Mouse (Mus musculus): ENCODE results near the gene Exoc3l.

The Exoc3l gene

DNA sequence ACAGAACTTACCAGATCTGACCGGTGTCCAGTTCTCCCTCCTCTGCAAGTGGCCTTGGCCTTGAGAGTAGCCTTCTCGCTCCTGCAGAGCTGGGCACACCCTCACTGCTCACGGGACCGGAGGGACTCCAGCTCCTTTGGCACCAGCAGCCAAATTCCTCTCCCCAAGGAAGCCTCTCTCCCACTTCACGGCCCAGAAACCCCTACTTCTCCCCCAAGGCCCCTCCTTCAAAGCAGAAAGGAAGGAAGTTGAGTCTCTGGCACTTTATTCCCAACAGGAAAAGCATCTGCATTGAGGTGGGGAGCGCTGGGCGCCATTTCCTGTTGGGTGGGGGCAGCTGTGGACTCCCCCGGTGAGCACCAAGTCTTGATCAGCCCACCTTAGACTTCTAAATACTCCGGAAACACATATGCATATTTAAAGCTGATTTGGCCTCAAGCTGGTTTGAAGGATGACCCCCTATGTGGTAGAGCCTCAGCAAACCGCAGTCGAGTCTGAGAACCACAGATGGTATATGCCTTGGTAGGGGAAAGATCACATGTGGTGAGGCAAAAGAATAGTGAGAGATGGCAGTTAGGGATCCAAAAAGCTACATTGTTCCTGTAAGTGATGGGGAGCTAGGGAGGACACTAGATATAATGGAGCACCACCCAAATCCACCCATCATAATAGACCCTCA lies at the start of gene Exoc3l:
TSS of gene Exoc3l (minus strand) at position 207 of the 679 bp plus-strand sequence.
- peak; percentile 86 for DNase-seq (ENCODE audit: low spot score)

DNA sequence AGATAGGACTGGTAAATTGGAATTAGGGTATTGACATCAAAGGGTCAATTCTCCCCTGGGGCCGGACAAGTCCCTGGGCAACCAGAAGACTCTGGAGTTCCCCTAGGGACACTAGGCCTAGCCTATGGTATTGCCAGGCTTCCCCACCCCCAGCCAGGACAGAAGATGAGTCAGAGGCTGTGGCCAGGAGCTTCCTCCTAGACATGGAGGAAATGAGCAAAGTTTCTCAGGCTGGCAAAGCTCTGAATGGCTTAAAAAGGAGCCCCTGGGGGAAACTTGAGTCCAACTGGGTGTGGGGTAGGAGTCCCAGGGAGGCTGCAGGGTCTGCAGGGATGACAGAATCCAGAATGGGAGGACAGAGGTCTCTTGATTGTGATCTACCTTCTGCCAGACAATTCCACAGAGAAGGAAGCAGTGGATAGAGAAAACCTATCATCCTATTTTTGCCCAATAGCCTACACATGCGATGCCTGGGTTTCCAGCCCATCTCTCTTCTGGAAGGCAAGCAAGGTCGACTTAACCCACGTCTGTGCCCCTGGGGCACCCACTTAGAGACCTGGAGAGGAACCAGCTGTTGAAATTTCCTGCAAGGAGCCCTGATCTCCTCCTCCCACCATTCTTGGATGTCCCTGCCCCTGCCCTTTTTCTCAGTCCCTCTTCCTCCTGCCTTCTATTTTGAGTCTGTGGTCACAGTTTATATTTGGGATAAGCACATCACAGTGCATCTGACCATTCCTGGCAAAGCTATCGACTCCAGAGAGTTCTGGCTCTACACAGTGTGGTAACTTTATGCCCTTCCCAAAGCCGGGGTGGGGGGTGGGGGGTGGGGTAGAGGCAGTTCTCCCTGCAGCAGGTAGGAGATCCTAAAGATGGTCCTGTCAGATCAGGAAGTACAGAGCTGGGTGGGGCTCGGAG lies 49.4 kb upstream of the Exoc3l start:
- no peak for DNase-seq (ENCODE audit: low spot score)

- no peak for DNase-seq (ENCODE audit: low spot score)
These were observed 48.1 kb upstream of the Exoc3l start for GRCm38 (mm10) chr8:105343791-105344574.

DNA sequence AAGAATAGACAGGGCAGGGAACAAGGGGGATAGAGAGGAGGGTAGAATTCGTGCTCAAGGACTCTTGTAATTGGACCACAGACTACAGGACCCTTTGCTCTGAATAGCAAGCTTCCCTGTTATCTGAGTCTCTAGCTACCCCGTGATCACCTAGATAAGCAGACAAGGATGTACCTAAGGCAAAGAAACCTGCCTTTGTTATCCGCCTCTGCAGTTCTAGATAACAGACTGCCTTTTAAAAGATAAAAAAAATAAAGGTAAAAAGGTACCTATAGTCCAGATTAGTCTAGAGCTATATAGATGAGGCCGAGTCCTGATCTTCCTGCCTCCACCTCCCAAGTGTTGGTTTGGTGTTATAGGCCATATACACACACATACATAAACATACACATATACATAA lies 46.9 kb upstream of the Exoc3l start:
- no peak for DNase-seq (ENCODE audit: low spot score)

DNA sequence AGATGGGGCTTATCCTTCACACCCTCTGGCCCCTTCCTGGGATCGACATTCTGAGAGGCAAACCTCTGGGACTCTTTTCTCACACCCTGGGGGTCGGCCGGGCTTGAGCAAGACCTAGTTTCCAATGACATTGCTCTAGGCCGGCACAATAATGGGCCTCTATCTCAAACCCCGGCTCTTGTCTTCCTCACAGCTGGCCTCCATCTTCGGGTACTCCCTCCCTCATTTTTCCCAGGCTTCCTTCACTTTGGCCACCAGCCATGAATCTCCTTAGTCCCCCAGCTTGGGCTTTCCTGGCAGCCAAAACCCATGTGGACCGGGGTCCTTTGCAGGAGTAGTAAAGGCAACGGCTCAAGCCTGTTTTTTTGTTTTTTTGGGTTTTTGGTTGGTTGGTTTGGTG lies 45.5 kb upstream of the Exoc3l start:
- no peak for DNase-seq (ENCODE audit: low spot score)

DNA sequence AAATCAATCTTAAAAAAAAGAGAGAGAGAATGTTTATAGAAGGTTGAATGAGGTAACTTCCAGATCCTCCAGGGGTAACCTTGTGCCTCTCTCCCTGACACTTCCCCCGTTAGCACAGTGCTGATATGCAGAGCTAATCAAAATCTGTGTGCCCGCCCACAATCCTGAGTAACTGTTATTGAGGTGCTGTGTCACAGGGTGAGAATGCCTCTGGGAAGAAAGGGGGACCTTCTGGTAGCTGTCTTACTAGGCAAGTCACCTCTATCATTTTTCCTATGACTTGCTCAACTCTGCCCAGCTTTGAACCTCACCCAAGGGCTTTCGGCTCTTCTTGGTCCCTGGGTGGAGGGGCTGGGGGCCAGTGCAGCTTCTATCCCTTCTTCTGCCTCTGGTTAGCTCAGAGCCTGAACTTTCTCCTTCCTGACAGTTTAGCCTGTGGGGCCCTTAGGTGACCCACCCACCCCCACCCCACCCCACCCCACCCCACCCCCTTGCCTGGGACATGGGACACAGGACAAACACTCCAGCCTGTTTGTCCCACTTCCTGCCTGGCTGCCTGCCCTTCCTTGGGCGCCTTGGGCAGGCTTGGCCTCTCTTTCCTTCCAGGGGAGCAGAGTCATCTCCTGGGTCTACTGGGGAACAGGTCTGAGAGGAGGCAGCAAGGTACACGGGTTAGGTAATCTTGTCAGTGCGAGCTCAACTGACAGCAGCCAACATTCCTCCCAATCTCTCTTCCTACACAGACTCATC lies 44.2 kb upstream of the Exoc3l start:
- DNase-seq (ENCODE audit: low spot score) = no peak

GRCm38 (mm10) chr8:105338992-105339391 lies 43.1 kb upstream of the Exoc3l start:
- DNase-seq (ENCODE audit: low spot score) = no peak

DNA sequence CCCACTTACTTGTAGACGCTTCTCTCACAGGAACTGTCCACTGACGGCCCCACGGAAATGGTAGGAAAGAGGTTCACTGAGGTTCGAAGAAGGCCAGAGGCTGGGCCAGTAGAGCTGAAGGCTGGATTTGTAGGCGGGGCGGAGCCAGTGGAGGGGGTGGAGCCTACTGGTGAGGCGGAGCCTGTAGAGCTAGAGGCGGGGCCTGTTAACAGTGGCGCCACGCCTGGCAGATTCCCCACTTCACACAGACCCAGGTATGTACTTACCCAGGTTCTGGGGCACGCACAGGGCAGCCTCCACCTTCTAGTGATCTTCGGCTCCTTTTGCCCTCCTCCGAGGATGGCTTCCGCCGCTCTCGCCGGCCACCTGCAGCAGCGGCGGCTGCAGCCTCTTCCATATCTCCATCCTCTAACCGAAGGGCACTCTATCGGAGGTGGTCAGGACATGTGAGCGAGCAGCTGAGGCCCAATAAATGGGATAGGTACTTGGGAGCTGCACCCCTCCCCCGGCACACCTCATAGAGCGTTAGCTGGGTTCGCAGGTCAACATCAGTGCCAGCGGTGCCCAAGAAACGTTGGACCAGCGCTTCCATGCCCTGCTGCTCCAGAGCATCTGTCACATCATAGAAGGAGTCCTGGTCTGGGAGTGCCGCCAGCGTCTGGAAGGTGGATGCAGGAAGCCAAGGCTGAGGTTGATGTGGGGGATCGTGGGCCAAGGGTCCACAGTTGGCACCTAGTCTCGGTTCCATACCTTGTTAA lies 40.7 kb upstream of the Exoc3l start:
- DNase-seq (ENCODE audit: low spot score) = peak; percentile 72

DNA sequence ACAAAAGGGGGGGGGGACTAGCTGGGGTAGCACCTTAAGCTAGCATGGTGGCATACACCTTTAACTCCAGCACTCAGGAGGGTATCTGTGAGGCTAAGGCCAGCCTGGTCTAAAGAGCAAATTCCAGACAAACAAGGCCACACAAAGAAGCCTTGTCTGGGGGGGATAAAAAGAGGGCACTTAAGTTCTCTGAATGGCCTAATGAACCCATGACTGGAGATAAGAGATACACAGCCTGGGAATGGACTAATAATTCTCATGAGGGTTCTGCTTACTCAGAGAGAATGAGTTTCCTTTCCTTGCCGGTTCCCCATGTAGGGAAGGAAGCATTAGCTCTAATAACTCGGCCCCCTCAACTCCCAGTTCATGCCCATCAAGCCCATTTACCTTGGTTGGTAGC lies 36.6 kb upstream of the Exoc3l start:
- no peak for DNase-seq (ENCODE audit: low spot score)

DNA sequence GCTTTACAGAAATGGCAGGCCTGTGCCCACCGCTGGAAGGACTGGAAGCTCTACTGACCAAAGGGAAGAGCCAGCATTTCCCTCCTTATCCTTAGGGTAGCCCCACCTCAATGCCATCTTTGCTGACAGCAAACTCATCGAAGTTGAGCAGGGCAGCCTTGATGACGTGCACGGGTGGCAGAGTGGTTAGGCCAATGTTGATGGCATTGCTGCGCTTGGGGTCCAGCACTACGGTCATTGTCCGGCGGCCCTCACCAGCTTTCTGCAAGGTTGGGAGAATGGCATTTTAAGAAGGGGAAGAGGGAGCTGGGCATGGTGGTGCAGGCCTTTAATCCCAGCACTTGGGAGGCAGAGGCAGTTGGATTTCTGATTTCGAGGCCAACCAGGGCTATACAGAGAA lies 36.0 kb upstream of the Exoc3l start:
- no peak for DNase-seq (ENCODE audit: low spot score)

GRCm38 (mm10) chr8:105331469-105331868 lies 35.6 kb upstream of the Exoc3l start:
- DNase-seq (ENCODE audit: low spot score) = no peak

DNA sequence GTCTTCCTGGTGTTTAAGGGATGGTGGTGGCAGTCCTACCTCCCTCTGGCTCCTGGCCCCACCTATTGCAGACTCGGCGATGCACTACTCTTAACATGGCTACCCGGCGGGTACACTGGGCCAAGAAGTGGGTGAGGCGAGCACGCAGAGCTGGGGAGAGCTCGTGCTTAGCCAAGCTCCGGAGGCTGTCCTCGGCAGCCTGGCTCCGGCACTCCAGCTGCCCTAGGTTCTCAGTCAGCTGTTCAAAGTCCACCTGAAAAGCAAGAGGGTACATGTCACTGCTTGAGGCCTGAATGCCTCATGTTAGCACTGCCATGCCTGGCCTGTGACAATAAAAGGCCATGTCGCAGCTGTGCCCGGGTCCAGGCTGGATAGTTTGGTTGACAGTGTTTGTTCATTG lies 34.4 kb upstream of the Exoc3l start:
- DNase-seq (ENCODE audit: low spot score) = no peak

GRCm38 (mm10) chr8:105326968-105327367 lies 31.1 kb upstream of the Exoc3l start:
- DNase-seq (ENCODE audit: low spot score) = no peak

- DNase-seq (ENCODE audit: low spot score) = peak; percentile 96
These were observed 30.3 kb upstream of the Exoc3l start, which contains the start of the genes Lrrc29 and Tmem208 for GRCm38 (mm10) chr8:105326141-105326672. Gene Lrrc29, minus strand, starts transcription at chr8:105326278. Gene Tmem208, plus strand, starts transcription at chr8:105326354.

DNA sequence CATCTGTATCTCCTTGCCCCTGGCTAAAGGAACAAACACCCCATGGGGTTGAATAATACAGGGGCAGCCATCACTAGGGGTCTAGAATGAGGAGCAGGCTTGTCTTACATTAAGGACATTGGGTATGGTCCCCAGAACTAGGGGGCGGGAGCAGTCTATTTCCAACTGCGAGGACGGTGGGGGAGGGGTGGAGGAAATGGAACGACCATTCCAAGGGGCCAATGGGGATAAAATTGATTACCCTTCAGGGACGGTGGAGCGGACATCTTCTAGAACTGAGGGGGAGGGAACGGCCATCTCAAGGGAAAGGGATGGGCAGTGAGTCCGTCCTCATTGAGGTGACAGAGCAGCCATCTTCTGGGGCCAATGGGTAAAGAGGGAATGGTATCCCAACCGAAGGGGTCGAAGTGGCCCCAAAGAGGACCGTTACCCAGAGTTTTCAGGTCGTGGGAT lies 29.8 kb upstream of the Exoc3l start:
- DNase-seq (ENCODE audit: low spot score) = no peak

GRCm38 (mm10) chr8:105323183-105323582 lies 27.3 kb upstream of the Exoc3l start:
- no peak for DNase-seq (ENCODE audit: low spot score)

GRCm38 (mm10) chr8:105318662-105319190 lies 22.8 kb upstream of the Exoc3l start:
- no peak for DNase-seq (ENCODE audit: low spot score)

DNA sequence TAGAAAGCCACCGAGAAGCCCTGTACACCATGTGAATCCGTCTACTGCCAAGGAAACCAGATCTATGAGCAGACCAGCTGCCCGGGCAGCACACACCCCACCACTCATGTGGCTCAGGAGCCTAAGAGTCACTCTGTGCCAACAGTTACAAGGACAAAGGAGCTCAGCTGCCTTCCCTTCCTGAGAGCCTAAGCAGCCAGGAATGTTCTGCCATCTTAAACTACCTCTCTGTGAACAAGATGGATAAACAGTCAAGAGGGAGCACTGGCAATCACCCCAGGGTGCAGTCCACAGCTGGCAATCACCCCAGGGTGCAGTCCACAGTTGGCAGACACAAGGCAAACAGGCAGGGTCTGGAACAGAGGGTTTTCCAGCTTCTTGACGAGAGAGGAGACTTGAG lies 22.0 kb upstream of the Exoc3l start:
- DNase-seq (ENCODE audit: low spot score) = no peak

GRCm38 (mm10) chr8:105315073-105315769 lies 19.3 kb upstream of the Exoc3l start:
- no peak for DNase-seq (ENCODE audit: low spot score)
